Mouse (Mus musculus): Measurements from ENCODE around the gene Sema4d. TPM values are rescaled to one million over a fixed set of nuclear protein-coding genes. Genes with fewer than 3 reads are reported as not detected.
A peak's percentile ranks its signal among the peaks of the same experiment; 100 is the strongest.
"Not testable (repeated sequence)": the region's sequence is repeated elsewhere in the genome, so short reads cannot be mapped to it uniquely, and the experiment has no call there.

Gene Sema4d
- polyA plus RNA-seq, 1 experiment from 2014 or later, result 9.7 TPM

DNA sequence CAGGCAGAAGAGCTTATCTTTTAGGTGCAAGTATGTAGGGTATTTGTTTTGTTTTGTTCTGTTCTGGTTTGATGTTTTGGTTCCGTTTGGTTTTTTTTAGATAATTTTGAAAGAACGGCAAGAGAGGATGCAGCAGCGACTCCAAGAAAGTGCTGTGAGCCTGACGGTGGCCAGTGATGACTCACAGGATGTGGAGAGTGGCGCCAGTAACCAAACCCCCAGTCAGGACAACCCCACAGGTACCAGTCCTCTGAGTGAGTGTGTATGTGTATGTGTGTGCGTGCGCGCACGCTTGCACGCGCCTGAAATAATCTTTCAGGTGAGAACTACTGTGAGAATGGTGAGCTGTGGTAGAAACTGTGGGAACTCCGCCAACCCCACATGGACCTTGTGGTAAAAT is 116.5 kb downstream of the Sema4d start:
- Histone ChIP-seq H3K36me3 (peaks cover 86% of the 10 kb centered on the region), H3K4me3 (no peak overlapping the region), H3K4me2 (no peak overlapping the region), H3K27ac (no peak overlapping the region), H3K9ac (no peak overlapping the region), H3K27me3 (no peaks in the 10 kb centered on the region), H3K4me1 (no peaks in the 10 kb centered on the region), H3K9me3 (no peaks in the 10 kb centered on the region)
- no peak for ATAC-seq (ENCODE audit: borderline replicate concordance, extremely low read depth, low FRiP score, low TSS enrichment)
- WGBS, result 89% methylated on average over 12 of the region's 12 CpGs

DNA sequence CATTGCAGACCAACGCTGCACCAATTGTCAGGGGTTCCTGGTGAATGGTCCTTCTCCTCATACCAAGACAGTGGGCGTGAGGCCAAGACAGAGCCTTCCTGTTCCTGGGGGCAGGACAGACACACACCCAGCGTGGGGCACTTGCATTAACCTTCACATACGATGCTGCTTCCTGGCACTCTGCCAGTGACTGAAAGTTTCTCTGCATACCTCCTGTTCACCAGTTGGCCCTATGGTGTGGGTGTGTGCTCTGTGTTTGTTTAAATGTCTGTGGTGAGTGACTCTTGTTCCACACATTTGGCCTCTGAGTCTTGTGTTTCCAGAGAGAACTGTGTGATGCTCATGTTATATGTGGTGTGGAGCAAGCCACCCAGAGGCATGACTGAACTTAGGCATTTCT is 116.9 kb downstream of the Sema4d start:
- Histone ChIP-seq H3K36me3 (peaks cover 85% of the 10 kb centered on the region), H3K4me3 (no peak overlapping the region), H3K27ac (no peak overlapping the region), H3K4me2 (no peak overlapping the region), H3K9me3 (no peaks in the 10 kb centered on the region), H3K4me1 (no peaks in the 10 kb centered on the region), H3K9ac (no peak overlapping the region), H3K27me3 (no peaks in the 10 kb centered on the region)
- WGBS, result 56% methylated on average over 4 of the region's 4 CpGs
- ATAC-seq (ENCODE audit: borderline replicate concordance, extremely low read depth, low FRiP score, low TSS enrichment), result 0 out of 2 replicates have a peak, but pooled peaks have one; percentile 46

DNA sequence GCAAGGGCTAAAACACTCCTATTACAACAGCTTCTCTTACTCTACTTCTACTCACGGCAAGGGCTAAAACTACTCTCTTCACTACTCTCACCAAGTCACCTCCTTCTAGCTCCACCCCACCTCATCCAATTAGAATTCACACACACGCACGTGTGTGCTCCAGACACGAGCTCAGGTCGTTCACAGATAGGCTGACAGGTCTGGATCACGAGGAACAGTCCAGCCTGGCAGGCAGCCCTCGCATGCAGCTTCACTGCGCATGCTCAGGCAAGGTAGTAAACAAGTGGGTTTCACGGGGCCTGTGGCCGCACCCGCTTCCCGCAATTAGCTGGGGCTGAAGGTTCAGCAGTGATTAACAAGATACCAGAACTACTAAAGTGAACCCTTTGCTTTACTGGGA is 125.4 kb downstream of the Sema4d start:
- not testable (repeated sequence) for H3K27ac ChIP-seq; H3K9ac ChIP-seq; H3K4me2 ChIP-seq; H3K4me3 ChIP-seq; H3K9me3 ChIP-seq; H3K4me1 ChIP-seq; H3K27me3 ChIP-seq; ATAC-seq (ENCODE audit: borderline replicate concordance, extremely low read depth, low FRiP score, low TSS enrichment)
- WGBS, result 88% methylated on average over 12 of the region's 12 CpGs
- peaks cover 74% of the 10 kb centered on the region for H3K36me3 ChIP-seq

DNA sequence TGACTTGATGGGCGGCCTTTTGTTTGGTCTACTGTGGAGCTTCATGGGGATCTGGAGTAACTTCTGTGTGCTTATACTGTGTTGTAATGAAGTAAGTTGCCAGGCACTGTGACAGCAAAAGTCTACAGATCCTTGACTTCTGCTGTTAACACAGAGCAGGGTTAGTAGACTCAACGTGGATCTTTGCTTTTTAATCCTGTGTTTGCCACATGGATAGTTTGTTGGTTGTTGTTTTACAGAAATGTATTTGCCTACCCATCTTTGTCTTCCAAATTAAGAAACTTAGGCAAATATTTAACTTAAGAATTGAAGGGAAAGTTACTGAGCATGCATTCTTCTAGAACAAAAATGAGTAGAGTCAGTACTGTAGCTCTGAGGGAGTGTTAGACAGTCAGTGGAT is 130.0 kb downstream of the Sema4d start:
- H3K9me3 ChIP-seq, result no peaks in the 10 kb centered on the region
- ATAC-seq (ENCODE audit: borderline replicate concordance, extremely low read depth, low FRiP score, low TSS enrichment), result no peak
- no peak overlapping the region for H3K27ac ChIP-seq
- H3K9ac ChIP-seq, result no peak overlapping the region
- H3K4me2 ChIP-seq, result no peak overlapping the region
- no peaks in the 10 kb centered on the region for H3K4me1 ChIP-seq
- peaks cover 87% of the 10 kb centered on the region for H3K36me3 ChIP-seq
- no peak overlapping the region for H3K4me3 ChIP-seq
- no peaks in the 10 kb centered on the region for H3K27me3 ChIP-seq
- WGBS, result 93% methylated on average over 2 of the region's 2 CpGs

DNA sequence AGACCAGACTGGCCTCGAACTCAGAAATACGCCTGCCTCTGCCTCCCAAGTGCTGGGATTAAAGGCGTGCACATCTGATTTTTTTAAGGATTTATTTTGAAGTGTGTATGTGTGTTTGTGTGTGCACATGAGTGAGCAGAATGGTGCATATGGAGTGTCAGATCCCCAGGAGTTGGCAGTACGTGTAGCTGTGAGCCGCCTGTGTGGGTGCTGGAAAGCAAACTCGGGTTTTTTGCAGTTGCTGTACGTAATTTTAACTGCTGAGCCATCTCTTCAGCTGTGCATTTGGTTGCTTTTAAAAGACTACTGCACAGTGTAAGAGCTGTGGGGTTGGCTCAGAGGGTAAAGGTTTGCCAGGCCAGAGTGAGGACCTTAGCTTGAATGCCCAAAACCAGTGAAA is 134.0 kb downstream of the Sema4d start:
- Histone ChIP-seq H3K4me1 (no peaks in the 10 kb centered on the region), H3K4me3 (no peak overlapping the region), H3K4me2 (no peak overlapping the region), H3K27ac (no peak overlapping the region), H3K9me3 (no peaks in the 10 kb centered on the region), H3K36me3 (peaks cover 92% of the 10 kb centered on the region), H3K27me3 (no peaks in the 10 kb centered on the region), H3K9ac (no peak overlapping the region)
- 96% methylated on average over 7 of the region's 7 CpGs for WGBS
- no peak for ATAC-seq (ENCODE audit: borderline replicate concordance, extremely low read depth, low FRiP score, low TSS enrichment)

DNA sequence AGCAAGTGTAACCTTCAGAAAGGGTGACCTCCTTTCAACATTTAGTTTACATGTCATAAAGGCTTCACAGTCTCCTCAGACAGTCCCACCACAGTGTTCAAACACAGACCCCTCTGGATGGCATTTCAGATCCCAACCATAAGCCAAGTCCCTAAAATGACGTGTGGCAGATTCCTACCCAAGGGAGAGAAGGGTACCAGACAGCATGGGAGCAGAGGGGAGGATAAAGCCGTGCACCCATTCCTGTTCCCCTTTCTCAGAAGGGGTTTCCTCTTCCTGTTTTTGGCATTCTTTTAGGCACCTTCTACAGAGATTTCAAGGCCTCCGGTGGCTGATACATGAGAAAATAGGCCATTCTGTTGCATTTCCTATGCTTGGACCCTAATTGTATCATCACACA is 135.5 kb downstream of the Sema4d start:
- Histone ChIP-seq H3K4me1 (no peaks in the 10 kb centered on the region), H3K36me3 (peaks cover 93% of the 10 kb centered on the region), H3K9ac (no peak overlapping the region), H3K27me3 (no peaks in the 10 kb centered on the region), H3K27ac (no peak overlapping the region), H3K9me3 (no peaks in the 10 kb centered on the region), H3K4me2 (no peak overlapping the region), H3K4me3 (no peak overlapping the region)
- 95% methylated on average over 3 of the region's 3 CpGs for WGBS
- no peak for ATAC-seq (ENCODE audit: borderline replicate concordance, extremely low read depth, low FRiP score, low TSS enrichment)

DNA sequence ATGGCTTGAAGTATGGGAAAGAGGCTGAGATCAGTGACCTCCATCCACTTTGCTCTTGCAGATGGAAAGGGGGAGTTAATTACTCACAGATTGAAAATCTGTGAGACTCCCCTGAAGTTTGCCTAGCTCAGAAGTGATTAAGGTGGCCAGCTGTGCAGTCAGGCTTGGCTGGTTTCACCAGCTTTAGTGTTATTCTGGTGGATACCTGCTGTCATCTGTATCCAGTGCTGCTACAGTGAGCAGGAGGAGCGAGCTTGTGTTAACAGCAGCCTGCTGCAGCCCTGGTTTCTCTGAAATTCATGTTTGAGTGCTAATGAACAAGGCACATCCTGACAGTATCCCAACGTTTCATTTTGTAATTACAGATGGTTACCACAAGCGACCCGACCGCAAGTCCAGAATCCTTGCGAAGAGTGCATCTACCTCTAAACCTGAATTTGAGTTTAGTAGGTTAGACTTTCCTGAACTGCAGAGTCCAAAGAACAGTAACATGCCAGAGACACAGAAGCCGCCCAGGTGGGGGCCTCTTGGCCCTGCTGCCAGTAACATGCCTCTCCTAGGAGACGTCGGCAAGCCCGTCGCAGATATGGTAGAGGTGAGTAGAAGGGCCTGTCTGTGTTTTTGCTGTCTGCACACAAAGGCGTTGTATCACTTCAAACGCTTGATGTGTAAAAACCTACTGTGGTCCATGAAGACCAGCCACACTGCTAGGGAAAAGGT is 136.9 kb downstream of the Sema4d start:
- no peaks in the 10 kb centered on the region for H3K9me3 ChIP-seq
- no peak for ATAC-seq (ENCODE audit: borderline replicate concordance, extremely low read depth, low FRiP score, low TSS enrichment)
- H3K4me3 ChIP-seq, result no peak overlapping the region
- no peak overlapping the region for H3K9ac ChIP-seq
- H3K4me2 ChIP-seq, result no peak overlapping the region
- peaks cover 5% of the 10 kb centered on the region for H3K4me1 ChIP-seq
- peaks cover 86% of the 10 kb centered on the region for H3K36me3 ChIP-seq
- no peaks in the 10 kb centered on the region for H3K27me3 ChIP-seq
- H3K27ac ChIP-seq, result no peak overlapping the region
- 93% methylated on average over 13 of the region's 13 CpGs for WGBS

DNA sequence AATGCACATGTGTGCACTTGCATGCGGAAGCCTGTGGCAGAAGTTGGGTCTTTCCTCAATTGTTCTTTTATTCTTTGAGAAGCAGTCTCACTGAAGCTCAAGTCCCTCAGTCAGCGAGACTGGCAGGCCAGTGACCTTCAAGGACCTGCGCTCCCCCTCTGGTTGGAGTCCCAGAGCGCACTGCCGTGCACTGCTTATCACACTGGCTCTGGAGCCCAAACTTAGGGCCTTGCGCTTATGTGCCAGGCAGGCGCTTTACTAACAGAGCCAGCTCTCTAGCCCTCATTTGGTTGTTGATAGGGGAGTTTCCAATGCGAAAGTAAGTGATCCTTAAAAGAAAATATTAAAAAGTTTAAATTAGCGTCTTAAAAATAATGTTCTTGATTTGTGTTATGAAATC is 139.6 kb downstream of the Sema4d start:
- Histone ChIP-seq H3K9me3 (no peaks in the 10 kb centered on the region), H3K9ac (no peak overlapping the region), H3K27ac (no peak overlapping the region), H3K27me3 (no peaks in the 10 kb centered on the region), H3K4me3 (no peak overlapping the region), H3K4me1 (peaks cover 13% of the 10 kb centered on the region), H3K4me2 (no peak overlapping the region), H3K36me3 (peaks cover 67% of the 10 kb centered on the region)
- ATAC-seq (ENCODE audit: borderline replicate concordance, extremely low read depth, low FRiP score, low TSS enrichment), result no peak
- 93% methylated on average over 9 of the region's 9 CpGs for WGBS

DNA sequence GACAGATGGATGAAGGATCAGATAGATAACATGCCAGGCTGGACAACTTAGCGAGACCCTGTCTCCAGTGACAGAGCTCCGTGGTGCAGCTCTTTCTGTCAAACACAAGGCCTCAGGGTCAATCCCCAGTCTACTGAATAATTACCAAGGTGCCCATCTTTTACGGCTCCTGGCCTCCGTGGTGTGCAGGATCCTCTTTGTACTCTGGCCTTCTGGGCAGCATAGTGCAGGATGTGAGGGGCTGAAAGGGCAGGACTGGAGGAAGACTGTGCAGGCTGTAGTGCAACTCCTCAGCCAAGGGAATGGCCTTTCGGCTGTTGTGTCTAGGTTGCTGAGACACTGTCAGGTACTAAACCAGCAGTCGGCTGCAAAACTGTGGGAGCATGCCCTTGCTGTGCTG is 140.4 kb downstream of the Sema4d start:
- H3K27ac ChIP-seq, result no peak overlapping the region
- H3K9me3 ChIP-seq, result no peaks in the 10 kb centered on the region
- peaks cover 18% of the 10 kb centered on the region for H3K4me1 ChIP-seq
- H3K27me3 ChIP-seq, result no peaks in the 10 kb centered on the region
- H3K4me2 ChIP-seq, result no peak overlapping the region
- ATAC-seq (ENCODE audit: borderline replicate concordance, extremely low read depth, low FRiP score, low TSS enrichment), result no peak
- no peak overlapping the region for H3K4me3 ChIP-seq
- H3K36me3 ChIP-seq, result peaks cover 59% of the 10 kb centered on the region
- WGBS, result 95% methylated on average over 6 of the region's 6 CpGs
- no peak overlapping the region for H3K9ac ChIP-seq

DNA sequence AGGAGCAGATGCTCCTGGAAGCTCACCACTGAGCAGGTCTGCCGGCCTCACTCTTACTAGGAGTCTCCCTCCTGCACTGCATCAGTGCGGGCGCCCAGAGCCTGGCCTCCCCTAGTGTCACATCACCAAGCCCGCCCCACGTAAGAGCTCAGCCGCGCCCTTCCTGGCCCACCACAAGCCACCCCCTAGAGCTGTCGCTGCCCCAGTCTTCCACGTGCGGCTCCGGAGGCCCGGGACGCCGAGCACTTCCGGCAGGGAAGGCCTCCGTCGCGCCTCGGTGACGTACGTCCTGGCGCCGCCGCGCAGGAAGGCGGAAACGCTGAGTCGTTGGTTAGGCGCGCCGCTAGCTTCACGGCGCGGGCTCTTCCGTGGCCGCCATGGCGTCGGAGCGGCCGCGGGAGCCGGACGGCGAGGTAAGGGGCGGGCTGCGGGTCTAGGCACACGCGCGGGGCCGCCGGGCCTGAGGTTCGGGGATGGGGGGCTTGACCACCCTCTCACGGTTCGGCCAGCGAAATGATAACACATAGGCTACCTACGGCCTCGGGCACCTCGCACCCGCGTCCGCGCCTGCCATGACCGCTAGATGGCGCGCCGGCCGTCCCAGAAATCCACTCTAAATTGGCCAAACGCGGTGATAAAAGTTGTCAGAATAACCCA is 142.0 kb downstream of the Sema4d start, which contains the start of gene Secisbp2:
Gene Secisbp2 (plus strand): TSS at position 290 of the 657 bp plus-strand sequence.
- peaks cover 43% of the 10 kb centered on the region for H3K36me3 ChIP-seq

DNA sequence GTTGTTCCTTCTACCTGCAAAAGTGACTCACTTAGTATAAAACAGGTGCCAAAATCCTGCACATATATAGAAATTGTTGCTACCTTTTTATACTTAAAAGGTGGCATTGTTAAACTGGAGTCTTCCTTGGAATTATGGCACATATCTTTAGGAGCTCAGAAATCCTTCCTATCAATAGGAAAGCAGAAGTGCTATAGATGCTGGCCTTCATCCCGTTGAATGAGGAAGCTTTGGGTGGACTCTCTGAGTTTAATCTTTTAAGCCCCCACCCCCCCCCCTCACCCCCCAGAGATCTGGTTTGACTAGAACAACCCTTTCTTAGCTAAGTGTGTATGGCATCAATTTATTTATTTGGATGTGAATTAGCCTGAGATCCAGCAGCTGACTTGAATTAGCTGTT is 143.8 kb downstream of the Sema4d start:
- Histone ChIP-seq H3K4me1 (peaks cover 35% of the 10 kb centered on the region), H3K27me3 (no peaks in the 10 kb centered on the region), H3K9ac (no peak overlapping the region)

More for the DNA sequence above, 142.0 kb downstream of the Sema4d start, which contains the start of gene Secisbp2:
- Histone ChIP-seq H3K4me3 (peak within 1 kb of the TSS; percentile 65), H3K4me1 (peaks cover 34% of the 10 kb centered on the region), H3K9me3 (no peaks in the 10 kb centered on the region), H3K27ac (peak within 1 kb of the TSS; percentile 79), H3K4me2 (peak within 1 kb of the TSS; percentile 85), H3K9ac (peak within 1 kb of the TSS; percentile 56), H3K27me3 (no peaks in the 10 kb centered on the region)
- WGBS, result under 1% methylated on average over 55 of the region's 69 CpGs
- peak; percentile 92 for ATAC-seq (ENCODE audit: borderline replicate concordance, extremely low read depth, low FRiP score, low TSS enrichment)

DNA sequence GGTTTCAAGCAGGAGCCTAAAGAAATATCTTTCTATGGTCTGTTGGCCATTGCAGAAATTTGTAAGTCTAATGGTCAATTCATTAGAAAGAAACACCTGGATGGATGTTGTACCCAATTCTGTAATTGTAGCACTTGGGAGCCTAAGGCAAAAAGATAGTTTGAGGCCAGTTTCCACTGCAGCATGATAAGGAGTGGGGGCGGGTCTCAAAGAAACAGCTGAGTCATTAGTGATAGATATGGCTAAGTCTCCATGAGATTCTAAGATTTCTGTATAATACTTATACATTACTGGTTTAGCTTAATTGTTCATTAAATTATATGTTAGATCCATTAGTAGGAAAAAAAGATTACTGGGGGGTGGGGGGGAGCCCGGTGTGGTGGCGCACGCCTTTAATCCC is 145.3 kb downstream of the Sema4d start:
- Histone ChIP-seq H3K9me3 (no peaks in the 10 kb centered on the region), H3K27ac (no peak overlapping the region), H3K4me3 (no peak overlapping the region), H3K4me2 (peak overlapping the region; percentile 71), H3K9ac (peak overlapping the region; percentile 4; the same call in 1 of the 2 replicates), H3K4me1 (peaks cover 35% of the 10 kb centered on the region), H3K36me3 (peaks cover 15% of the 10 kb centered on the region), H3K27me3 (no peaks in the 10 kb centered on the region)
- WGBS, result 87% methylated on average over 4 of the region's 4 CpGs
- ATAC-seq (ENCODE audit: borderline replicate concordance, extremely low read depth, low FRiP score, low TSS enrichment), result no peak

More for the DNA sequence above, 143.8 kb downstream of the Sema4d start:
- WGBS, result 59% methylated on average over 1 of the region's 1 CpGs
- Histone ChIP-seq H3K9me3 (no peaks in the 10 kb centered on the region), H3K4me2 (no peak overlapping the region), H3K27ac (no peak overlapping the region), H3K4me3 (no peak overlapping the region), H3K36me3 (peaks cover 25% of the 10 kb centered on the region)
- no peak for ATAC-seq (ENCODE audit: borderline replicate concordance, extremely low read depth, low FRiP score, low TSS enrichment)
